Mouse (Mus musculus) CD4-positive, CD25-positive, alpha-beta regulatory T cell, adult 4 months (primary cell): Measurements from ENCODE around the gene Cbarp. TPM values are rescaled to one million over a fixed set of nuclear protein-coding genes. Genes with fewer than 3 reads are reported as not detected.
A peak's percentile ranks its signal among the peaks of the same experiment; 100 is the strongest.

Experiments
- ATAC-seq: one replicate; pipeline ENCODE4 v1.8.0; 2017
- polyA plus RNA-seq, 2 experiments: library from polyadenylated mRNA; unstranded; fragments of 100-300 nt; shearing (Covaris generic); gene quantifications; one replicate each; pipeline ENCODE4 v1.2.1; 2017

The Cbarp gene
- polyA plus RNA-seq, 2 experiments from 2014 or later: 1.3 to 1.4 TPM

DNA sequence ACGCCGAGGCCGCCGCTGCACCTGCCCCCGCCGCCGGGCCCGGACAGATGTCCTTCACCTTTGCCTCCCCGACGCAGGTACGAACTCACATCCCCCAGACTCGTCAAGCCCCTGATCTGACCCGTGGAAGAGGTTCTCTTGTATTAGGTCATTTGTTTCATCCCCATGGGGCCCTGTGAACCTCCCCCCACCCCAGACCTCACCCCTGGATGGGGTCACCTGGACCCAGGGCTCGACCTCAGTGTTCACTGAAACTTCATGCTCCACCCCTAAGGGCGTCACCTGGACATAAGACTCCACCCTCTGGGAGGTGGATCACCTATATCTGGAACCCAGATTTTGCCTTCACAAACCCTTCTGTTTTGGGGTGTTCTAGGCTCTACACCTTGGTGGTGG, 1.9 kb upstream of the Cbarp start:
- ATAC-seq: no peak

- peak; percentile 64 for ATAC-seq
Observed at GRCm38 (mm10) chr10:80141786-80142529, 1.3 kb upstream of the Cbarp start.

- ATAC-seq: peak; percentile 79
Observed at GRCm38 (mm10) chr10:80141243-80141642, 608 bp upstream of the Cbarp start.

- no peak for ATAC-seq
Observed at GRCm38 (mm10) chr10:80139975-80140665, 515 bp downstream of the Cbarp start.

DNA sequence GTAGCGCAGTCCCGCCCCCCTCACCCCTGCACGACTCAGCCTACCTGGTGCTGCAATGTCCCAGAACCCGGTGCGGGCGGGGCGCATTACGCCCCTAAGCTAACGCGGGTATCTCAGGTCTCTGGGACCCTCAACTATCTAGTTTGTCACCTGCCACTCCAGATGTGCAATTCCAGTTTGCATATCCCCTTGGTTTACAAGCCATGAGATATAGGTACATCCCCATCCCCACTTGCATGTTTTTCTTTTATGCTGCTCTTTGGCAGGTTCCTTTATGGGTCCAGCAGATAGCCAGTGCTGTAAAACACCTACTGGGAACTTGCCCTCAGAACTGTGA, 1.2 kb downstream of the Cbarp start:
- ATAC-seq: no peak

DNA sequence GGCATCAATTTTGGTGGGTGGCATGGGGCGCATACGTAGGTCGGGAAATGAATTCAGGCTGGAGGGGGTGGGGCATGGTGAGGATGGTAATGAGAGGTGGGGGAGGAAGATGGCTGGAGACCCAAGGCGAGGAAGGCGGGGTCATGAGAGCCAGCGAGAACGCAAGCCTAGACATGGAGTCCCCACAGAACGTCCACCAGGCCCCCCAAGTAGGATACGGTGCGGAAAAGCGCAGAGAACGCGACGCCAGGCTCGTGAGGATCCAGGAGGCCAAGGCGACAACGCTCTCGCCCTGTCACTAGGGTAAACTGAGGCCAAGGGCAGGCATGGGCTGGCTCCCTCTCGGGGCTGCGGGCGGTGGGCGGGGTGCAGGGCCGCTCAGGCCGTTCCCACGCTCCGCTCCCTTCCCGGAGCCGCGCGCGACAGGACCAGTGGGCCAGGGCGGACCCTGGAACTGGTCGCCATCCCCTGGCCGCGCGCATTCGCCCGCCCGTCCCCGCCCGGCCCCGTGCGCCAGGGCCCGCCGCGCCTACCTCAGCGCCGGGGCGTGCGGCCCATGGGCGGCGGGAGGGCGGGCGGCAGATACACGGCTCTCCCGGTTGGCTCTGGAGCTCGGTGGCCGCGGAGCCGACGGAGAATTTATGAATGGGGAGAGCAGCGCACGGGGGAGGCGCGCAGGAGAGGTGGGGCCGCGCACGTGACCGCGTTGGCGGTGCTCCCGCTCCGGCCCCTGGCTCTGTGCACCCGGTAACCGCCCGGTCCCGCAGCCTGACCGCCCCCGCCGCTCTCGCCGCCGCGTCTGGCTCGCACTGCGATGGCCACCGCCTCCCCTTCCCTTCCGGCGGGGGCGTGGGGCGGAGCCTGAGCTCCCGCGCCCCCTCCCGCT, 1.8 kb downstream of the Cbarp start, which contains the start of gene Atp5d:
TSS of gene Atp5d (plus strand) at position 80 of the 886 bp plus-strand sequence.
- ATAC-seq: peak; percentile 4

GRCm38 (mm10) chr10:80137626-80138552, 2.7 kb downstream of the Cbarp start:
- ATAC-seq: no peak

DNA sequence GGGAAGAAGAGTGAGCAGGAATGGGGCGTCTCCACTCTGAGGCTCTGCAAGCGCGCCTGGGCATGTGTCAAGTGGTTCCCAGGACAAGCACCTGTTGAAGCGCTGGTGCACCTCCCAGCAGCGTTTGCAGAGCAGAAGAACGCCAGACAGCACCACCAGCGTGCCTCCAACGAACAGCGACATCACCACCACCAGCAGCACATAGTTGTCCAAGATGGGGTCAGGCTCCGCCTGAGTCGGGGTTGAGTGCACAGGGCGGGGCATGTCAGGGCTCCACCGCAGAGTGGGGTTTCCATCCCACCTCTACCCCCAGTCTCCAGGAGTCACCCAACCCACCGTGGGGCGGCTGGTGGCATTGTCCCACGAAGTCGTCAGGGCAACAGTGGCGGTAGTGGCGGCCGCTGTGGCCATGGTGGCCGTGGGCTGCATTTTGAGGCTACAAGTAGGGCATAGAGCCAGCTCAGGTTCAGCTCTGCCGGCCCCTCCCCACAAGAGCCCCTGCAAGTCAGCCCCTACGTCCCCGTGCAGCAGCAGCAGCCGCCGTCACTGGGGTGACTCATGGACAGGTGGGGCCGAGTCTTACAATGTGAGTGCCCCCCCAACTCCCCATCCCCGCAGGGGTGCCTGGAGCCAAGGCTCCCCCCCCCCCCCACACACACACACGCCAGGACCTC, 3.5 kb downstream of the Cbarp start:
- ATAC-seq: no peak

- ATAC-seq: no peak
Observed at GRCm38 (mm10) chr10:80136179-80136951, 4.3 kb downstream of the Cbarp start.

DNA sequence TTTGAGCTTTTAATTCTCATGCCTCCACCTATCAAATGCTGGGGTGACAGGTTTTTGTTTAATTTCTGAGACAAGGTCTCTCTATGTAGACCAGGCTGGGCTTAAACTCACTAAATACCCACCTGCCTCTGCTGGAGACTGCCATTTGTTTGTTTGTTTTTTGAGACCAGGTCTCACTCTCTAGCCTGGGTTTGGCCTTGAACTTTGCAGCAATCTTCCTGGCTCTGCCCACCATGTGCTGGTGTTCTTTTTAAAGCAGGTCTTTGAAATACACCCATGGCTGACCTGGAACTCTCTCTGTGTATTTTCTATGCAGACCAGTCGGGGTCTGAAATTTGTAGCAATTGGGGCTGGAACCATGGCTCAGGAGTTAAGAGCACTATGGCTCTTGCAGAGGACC, 5.0 kb downstream of the Cbarp start:
- ATAC-seq: no peak

DNA sequence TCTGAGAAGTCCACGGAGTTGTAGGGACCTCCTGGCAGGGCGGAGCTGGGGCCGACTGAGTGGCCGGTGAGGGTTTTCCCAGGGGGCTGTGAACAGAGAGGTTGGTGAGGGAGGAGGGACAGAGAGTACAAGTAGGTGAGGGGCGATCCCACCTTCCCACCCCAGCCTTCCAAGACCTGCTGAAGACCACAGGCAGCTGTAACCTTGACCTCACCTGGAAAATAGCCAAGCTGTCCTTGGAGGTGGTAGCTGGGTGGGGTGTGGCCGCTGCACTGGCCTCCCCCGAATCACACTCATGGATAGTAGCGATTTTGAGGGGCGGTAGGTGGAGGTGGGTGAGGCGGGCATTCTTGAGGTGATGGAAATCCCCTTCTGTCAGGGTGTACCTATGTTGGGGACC, 5.5 kb downstream of the Cbarp start:
- no peak for ATAC-seq

DNA sequence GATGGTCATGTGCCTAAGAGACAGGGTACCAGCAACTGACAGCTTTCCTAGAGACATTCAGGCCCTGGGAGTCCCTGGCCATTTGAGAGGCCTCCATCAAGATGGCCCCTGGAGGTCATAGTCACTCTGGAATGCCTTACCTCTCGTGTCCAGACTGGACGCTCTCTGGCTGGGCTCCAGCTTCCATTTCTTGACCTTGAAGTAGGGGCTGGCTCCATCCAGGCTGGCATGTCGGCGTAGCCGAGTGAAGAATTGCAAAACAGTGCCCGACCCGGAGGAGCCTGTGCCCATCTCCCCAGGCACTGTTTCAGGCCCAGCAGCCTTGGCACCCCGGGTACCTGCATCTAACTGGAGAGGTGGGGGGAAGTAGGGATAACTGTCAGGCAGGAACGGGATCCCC, 6.2 kb downstream of the Cbarp start:
- ATAC-seq: no peak

DNA sequence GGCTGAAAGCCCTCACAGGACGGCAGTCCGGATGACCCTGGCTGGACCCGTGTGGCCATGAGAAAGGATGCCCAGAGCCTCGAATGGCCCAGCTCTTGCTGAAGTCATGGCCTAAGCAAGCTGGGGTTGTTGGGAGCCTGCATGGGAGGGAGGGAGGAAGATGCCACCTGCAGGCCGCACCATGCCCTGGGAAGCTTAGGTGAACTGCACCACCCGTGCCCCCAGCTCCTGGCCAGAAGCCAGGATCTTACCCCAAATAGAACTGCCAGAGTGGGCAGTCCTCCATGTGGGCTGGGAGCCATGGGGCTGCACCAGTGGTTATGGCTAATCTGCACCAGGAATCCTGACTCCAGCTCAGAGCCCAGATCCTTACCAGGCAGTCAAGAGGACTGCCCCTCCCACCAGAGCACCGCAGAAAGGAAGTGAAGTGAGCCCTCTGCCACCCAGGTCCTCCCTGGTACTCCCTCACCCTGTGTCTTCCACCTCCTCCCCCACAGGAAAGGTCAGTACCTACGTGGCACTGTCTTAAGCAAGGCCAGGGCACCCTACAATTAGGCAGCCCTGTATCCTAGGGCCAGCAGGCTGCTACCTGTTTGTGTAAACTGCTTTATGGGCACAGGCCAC, 7.3 kb downstream of the Cbarp start:
- no peak for ATAC-seq

GRCm38 (mm10) chr10:80131952-80132350, 8.7 kb downstream of the Cbarp start:
- ATAC-seq: no peak

- ATAC-seq: no peak
Observed at GRCm38 (mm10) chr10:80131316-80131951, 9.2 kb downstream of the Cbarp start.

DNA sequence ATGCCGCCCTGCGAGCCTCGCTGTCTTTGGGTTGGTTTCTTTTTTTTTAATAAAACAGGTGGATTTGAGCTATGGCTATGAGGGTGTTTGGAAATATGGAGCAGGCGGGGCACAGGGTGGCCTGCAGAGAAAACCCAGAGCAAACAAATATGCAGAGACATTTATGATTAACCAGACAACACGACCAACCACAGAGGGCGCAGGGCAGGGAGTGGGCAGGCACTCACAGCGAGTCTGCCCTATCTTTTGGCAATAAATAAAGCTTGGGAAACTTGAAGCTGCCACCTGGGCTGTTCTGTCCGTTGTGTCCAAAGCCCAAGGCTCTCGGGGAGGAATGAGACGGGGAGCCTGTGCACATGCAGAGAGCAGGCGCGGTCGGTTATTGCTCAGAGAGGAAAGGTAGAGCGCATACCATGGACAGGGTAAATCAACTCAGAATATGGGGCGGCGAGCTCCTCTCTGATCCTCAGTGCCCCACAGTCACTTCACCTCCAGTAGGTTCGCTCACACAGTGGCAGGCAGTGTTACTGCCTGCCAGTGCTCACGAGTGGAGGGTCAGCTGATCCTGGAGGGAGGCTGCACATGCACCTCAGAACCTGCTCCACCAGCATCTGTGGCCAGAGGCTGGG, 10.1 kb downstream of the Cbarp start:
- ATAC-seq: no peak

DNA sequence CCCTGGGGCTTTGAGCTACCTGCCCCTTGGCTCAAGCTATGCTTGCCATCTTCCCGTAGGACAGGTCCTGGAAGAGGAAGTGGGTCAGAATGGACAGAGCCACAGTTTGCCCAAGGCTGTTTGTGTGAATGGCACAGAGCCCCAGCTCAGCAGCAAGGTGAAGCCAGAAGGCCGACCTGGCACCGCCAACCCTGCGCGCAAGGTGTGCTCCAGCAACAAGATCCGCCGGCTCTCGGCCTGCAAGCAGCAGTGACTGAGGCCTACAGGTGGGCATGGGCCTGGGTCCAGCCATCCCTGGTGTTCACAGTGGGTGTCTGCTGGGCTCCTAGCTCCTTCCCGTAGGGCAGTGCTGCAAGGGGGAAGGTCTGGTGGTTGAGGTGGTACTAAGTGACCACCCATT, 10.8 kb downstream of the Cbarp start:
- ATAC-seq: no peak

DNA sequence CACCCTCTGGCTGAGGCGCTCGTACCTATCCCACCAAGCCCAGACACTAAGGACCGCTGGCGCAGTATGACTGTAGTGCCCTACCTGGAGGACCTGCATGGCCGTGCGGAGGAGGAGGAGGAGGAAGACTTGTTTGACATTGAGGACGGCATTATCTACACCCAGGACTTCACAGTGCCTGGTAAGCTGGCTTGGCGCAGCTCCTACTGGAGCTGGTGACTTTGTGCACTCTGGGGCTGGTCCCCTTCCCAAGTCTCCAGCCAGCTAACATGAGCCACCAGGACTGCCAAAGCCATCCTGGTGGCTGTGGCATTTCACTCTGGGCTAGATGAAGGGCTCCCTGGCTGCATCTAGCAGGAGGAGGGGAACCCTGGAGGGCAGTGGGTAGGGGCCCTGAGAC, 12.7 kb downstream of the Cbarp start:
- no peak for ATAC-seq

GRCm38 (mm10) chr10:80123932-80124562, 16.6 kb downstream of the Cbarp start:
- ATAC-seq: no peak
